ENCODE assay signal across 8 mouse cellular contexts in the genomic region with DNA sequence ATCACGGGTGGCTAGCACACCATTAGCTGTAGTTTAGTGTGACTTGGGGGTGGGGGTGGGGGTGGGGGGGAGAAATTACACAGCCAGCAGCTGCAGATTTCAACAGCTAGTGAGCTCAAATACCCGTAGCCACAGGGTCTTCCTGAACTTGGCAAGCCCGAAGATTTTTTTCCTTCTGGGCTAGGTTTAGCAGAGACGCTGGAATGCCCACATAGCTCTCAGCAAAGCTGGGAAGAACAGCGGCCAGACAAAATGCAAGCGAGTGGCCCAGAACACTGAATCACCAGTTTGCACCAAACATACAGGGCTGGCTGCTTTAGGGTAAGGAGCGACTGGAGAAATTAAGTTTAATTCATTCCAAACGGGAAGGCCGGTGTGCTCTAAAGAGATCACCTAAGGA. TPM values are rescaled to one million over a fixed set of nuclear protein-coding genes. Genes with fewer than 3 reads are reported as not detected.
DNase-seq lines count a peak whose midpoint lies in the region; ATAC-seq and TF ChIP-seq lines count a peak whose summit lies in the region.

No protein-coding gene starts in this region.

- 14% methylated on average over 9 of the region's 9 CpGs for WGBS in hindbrain, embryonic 11.5 days
- WGBS in liver, embryonic 13.5 days (ENCODE audit: insufficient replicate concordance) = 20% methylated on average over 9 of the region's 9 CpGs

- no peaks in the 10 kb centered on the region for H3K36me3 ChIP-seq in E14TG2a.4 (ENCODE audit: insufficient read depth, low read length)
- H3K36me3 ChIP-seq in hindbrain, embryonic 11.5 days (ENCODE audit: control insufficient read depth, insufficient read depth, low read length) = no peaks in the 10 kb centered on the region
- no peaks in the 10 kb centered on the region for H3K36me3 ChIP-seq in liver, embryonic 13.5 days

- H3K9ac ChIP-seq in hindbrain, embryonic 11.5 days (ENCODE audit: low read depth, low read length) = no peak overlapping the region; the same call in 1 of the 2 replicates
- H3K9ac ChIP-seq in liver, embryonic 13.5 days = peak overlapping the region; percentile 64; the same call in 1 of the 2 replicates

- no peak overlapping the region for H3K27ac ChIP-seq in hindbrain, embryonic 11.5 days (ENCODE audit: low read depth, low read length)
- peak overlapping the region; percentile 72 for H3K27ac ChIP-seq in liver, embryonic 13.5 days

- ATAC-seq in hindbrain, embryonic 11.5 days (ENCODE audit: low FRiP score) = no peak
- no peak for ATAC-seq in liver, embryonic 13.5 days (ENCODE audit: low read depth)
- ATAC-seq in CD4-positive, CD25-positive, alpha-beta regulatory T cell, adult 4 months = no peak

- peaks cover 13% of the 10 kb centered on the region for H3K9me3 ChIP-seq in E14TG2a.4 (ENCODE audit: low read length)
- no peaks in the 10 kb centered on the region for H3K9me3 ChIP-seq in hindbrain, embryonic 11.5 days (ENCODE audit: control insufficient read depth, low read length)
- H3K9me3 ChIP-seq in liver, embryonic 13.5 days (replicated peaks) = no peaks in the 10 kb centered on the region

- H3K4me2 ChIP-seq in hindbrain, embryonic 11.5 days (replicated peaks; ENCODE audit: low read depth, low read length) = peak overlapping the region; percentile 89
- peak overlapping the region; percentile 65 for H3K4me2 ChIP-seq in liver, embryonic 13.5 days

- peak; percentile 37 for DNase-seq in embryo, embryonic 11 days
- DNase-seq in embryo, embryonic 10 days (ENCODE audit: low spot score) = no peak
- peak; percentile 24 for DNase-seq in hindbrain, embryonic 11.5 days (ENCODE audit: low spot score)
- DNase-seq in liver, embryonic 13.5 days = no peak
- DNase-seq in right cerebral cortex, postnatal 25 days = no peak
- no peak for DNase-seq in left cerebral cortex, adult 8-10 months (ENCODE audit: low spot score in 2 of 2)

- H3K4me1 ChIP-seq in E14TG2a.4 (replicated peaks; ENCODE audit: low read depth, low read length) = peaks cover 11% of the 10 kb centered on the region
- peaks cover 3% of the 10 kb centered on the region; the same call in 1 of the 2 replicates for H3K4me1 ChIP-seq in hindbrain, embryonic 11.5 days (replicated peaks; ENCODE audit: control insufficient read depth, insufficient read depth, low read length)
- H3K4me1 ChIP-seq in liver, embryonic 13.5 days (replicated peaks) = no peaks in the 10 kb centered on the region

- H3K27me3 ChIP-seq in E14TG2a.4 (ENCODE audit: insufficient read depth, low read length) = peaks cover 48% of the 10 kb centered on the region
- H3K27me3 ChIP-seq in hindbrain, embryonic 11.5 days (ENCODE audit: control insufficient read depth, insufficient read depth, low read length) = peaks cover 6% of the 10 kb centered on the region
- H3K27me3 ChIP-seq in liver, embryonic 13.5 days = peaks cover 30% of the 10 kb centered on the region

- peak overlapping the region; percentile 84 for H3K4me3 ChIP-seq in E14TG2a.4 (replicated peaks; ENCODE audit: low read length)
- H3K4me3 ChIP-seq in hindbrain, embryonic 11.5 days (ENCODE audit: low read depth, low read length) = peak overlapping the region; percentile 43; the same call in 1 of the 2 replicates
- peak overlapping the region; percentile 62 for H3K4me3 ChIP-seq in liver, embryonic 13.5 days (replicated peaks)

- TF ChIP-seq CTCF in E14TG2a.4 (conservative IDR thresholded peaks at IDR 0.05; ENCODE audit: low read length) = no peak

RNA-seq across cellular contexts. Expression of a gene that starts 0.9 kb away (rescaled TPM):
- polyA plus RNA-seq in hindbrain, embryonic 11.5 days (2014; fragmentation: Nextera tagmentation; extraction: Ambion mirVana) = 2.2 and 3.1 TPM in 2 replicates
- polyA plus RNA-seq in liver, embryonic 13.5 days (2015; fragmentation: Nextera tagmentation; extraction: Ambion mirVana) = 8.1 and 10.5 TPM in 2 replicates
- total RNA-seq in left cerebral cortex, adult 8-10 months (2022) = 1 to 10 TPM; 3.4 to 6.5 (median 3.6) TPM
- polyA plus RNA-seq in CD4-positive, CD25-positive, alpha-beta regulatory T cell, adult 4 months (2017; shearing (Covaris generic)) = not detected

Comparison
In these comparisons a context has a peak if more than half of its experiments do, and no peak if none do; other contexts are left out.
1. DNase-seq: peak in embryo, embryonic 11 days (single experiment) and hindbrain, embryonic 11.5 days (single experiment); none in embryo, embryonic 10 days (single experiment), liver, embryonic 13.5 days (single experiment), right cerebral cortex, postnatal 25 days (single experiment) and left cerebral cortex, adult 8-10 months (0 of 2).
2. Peak in every context shown above with its lines, with median percentiles within 50 percentile points of each other: H3K4me3 ChIP-seq.